Mouse (Mus musculus) heart, postnatal 0 days (tissue): Measurements from ENCODE around the gene Skp1a.

ENCODE experiments used
- CTCF ChIP-seq: IDR thresholded peaks from 2 replicates; pipeline ENCODE4 v1.5.1; 2016; ENCODE audit warnings: antibody characterized with exemption, control low read depth, low read depth
- EP300 ChIP-seq: IDR thresholded peaks from 2 replicates; pipeline ENCODE4 v1.6.1; 2016; ENCODE audit warnings: antibody characterized with exemption, low read depth

DNA sequence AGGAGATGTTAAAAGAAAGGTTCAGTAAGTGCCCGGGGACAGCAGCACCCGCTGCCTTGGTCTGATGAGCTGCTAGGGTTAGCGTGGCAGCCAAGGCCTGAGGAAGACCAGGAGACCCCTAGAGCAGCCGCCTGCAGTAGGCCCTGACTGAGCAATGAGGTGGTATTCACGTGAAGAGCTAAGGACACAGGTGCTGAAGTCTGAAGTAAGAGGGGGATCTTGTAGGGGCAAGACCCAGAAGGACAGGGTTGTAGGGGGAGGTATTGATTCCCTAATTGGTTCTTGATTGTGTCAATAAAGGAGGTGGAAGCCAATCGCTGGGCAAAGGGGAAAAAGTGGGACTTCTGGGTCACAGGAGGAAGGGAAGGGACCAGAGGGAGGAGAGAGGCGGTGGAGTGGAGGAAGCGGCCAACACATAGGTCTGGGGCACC, 45.2 kb downstream of the Skp1a start:
- TF ChIP-seq CTCF (no peak), EP300 (no peak)
